Mouse (Mus musculus): ENCODE results near the gene Gm5800.
"Not testable (repeated sequence)": the region's sequence is repeated elsewhere in the genome, so short reads cannot be mapped to it uniquely, and the experiment has no call there.

Gm5800 gene

GRCm38 (mm10) chr14:51717083-51717482 is at the start of gene Gm5800:
Gene Gm5800, minus strand, starts transcription at chr14:51717183.
- no peak for DNase-seq (ENCODE audit: low spot score in 2 of 2)

- DNase-seq (ENCODE audit: low spot score in 2 of 2), result no peak
Measured at GRCm38 (mm10) chr14:51755944-51756343, 39.0 kb upstream of the Gm5800 start.

- no peak for DNase-seq (ENCODE audit: low spot score in 2 of 2)
Measured at GRCm38 (mm10) chr14:51740347-51741170, 23.6 kb upstream of the Gm5800 start.

- no peak for DNase-seq (ENCODE audit: low spot score in 2 of 2)
Measured at GRCm38 (mm10) chr14:51739150-51739993, 22.4 kb upstream of the Gm5800 start.

- no peak for DNase-seq (ENCODE audit: low spot score in 2 of 2)
Measured at GRCm38 (mm10) chr14:51738411-51739149, 21.6 kb upstream of the Gm5800 start.

- no peak for DNase-seq (ENCODE audit: low spot score in 2 of 2)
Measured at GRCm38 (mm10) chr14:51737967-51738366, 21.0 kb upstream of the Gm5800 start.

GRCm38 (mm10) chr14:51695368-51695767 is 21.6 kb downstream of the Gm5800 start, which contains the start of gene Gm17079:
Gene Gm17079, minus strand, starts transcription at chr14:51695468.
- DNase-seq (ENCODE audit: low spot score in 2 of 2), result not testable (repeated sequence)

- no peak for DNase-seq (ENCODE audit: low spot score in 2 of 2)
Measured at GRCm38 (mm10) chr14:51677269-51677668, 39.7 kb downstream of the Gm5800 start.
